Mouse (Mus musculus) small intestine, adult 2 months (tissue): ENCODE measurements around the gene Rasgef1b.

Experiments
- CTCF ChIP-seq: fragments of 200-500 bp; IDR thresholded peaks from 2 replicates; pipeline ENCODE4 v1.5.1; 2012; ENCODE audit warnings: low read depth, mild to moderate bottlenecking, control low read depth, inconsistent platforms, low read length, moderate library complexity, mixed read lengths; ENCODE audit not compliant: insufficient replicate concordance, insufficient read length; ENCODE audit errors: extremely low read depth
- POLR2A ChIP-seq: fragments of 200-500 bp; IDR thresholded peaks from 2 replicates; pipeline ENCODE4 v1.6.1; 2012; ENCODE audit warnings: low read depth, mild to moderate bottlenecking, control low read depth, inconsistent platforms, low read length, moderate library complexity

GRCm38 (mm10) chr5:99385737-99386136 lies 343.1 kb downstream of the Rasgef1b start:
- TF ChIP-seq CTCF (no peak), POLR2A (no peak)
